Mouse (Mus musculus): ENCODE measurements around the gene Tgif1.

- TF ChIP-seq EP300 (optimal IDR thresholded peaks at IDR 0.05): no peak
- TF ChIP-seq CTCF (IDR thresholded peaks at IDR 0.05; ENCODE audit: low read depth): no peak
Measured at GRCm38 (mm10) chr17:70834430-70834965, 18.8 kb downstream of the Tgif1 start.

All from stomach, postnatal 0 days (tissue).